25 mouse cellular contexts compared by ENCODE assay signal in the genomic region with DNA sequence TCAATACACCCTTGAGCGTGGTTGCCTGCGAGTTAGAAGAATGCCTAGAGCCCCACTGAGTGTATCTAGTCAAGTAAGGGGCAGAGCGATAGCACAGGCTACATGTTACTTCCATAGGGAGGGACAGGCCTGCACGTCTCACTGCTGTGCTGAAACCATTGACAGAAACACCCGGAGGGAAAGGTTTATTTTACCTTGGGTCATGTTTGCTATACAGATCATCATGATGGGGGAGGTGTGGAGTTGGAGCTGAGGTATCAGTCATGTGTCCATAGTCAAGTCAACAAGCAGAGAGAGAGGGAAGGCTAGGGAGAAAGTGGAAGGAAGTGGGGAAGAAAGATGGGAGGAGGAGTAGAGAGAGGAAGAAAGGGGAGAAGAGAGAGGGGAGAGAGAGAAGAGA. TPM values are rescaled to one million over a fixed set of nuclear protein-coding genes. Genes with fewer than 3 reads are reported as not detected.
"Had no signal": no experiment of that assay in that cellular context is flagged by ENCODE, and none has a peak within 500 bp of the region (broad histone marks: within the 10 kb centered on the region; RNA-seq: fewer than 3 reads in every experiment).

No protein-coding gene starts in this region.

- H3K4me2 ChIP-seq: heart, embryonic 12.5 days; hindbrain, embryonic 12.5 days; hindbrain, embryonic 14.5 days; intestine, embryonic 15.5 days; limb, embryonic 12.5 days had no signal

- ATAC-seq: hindbrain, embryonic 16.5 days; inflammation-experienced regulatory T-cells, adult 6 months; intestine, embryonic 15.5 days; intestine, postnatal 0 days had no signal

- H3K4me1 ChIP-seq: heart, embryonic 10.5 days; heart, embryonic 12.5 days; hindbrain, embryonic 10.5 days; hindbrain, embryonic 12.5 days; intestine, embryonic 15.5 days; limb, embryonic 10.5 days; limb, embryonic 12.5 days had no signal

- H3K36me3 ChIP-seq: heart, embryonic 10.5 days; heart, embryonic 12.5 days; hindbrain, embryonic 10.5 days; hindbrain, embryonic 12.5 days; intestine, embryonic 15.5 days; limb, embryonic 10.5 days; limb, embryonic 12.5 days had no signal

- H3K9me3 ChIP-seq: heart, embryonic 10.5 days; heart, embryonic 12.5 days; hindbrain, embryonic 10.5 days; hindbrain, embryonic 12.5 days; intestine, embryonic 15.5 days; limb, embryonic 10.5 days; limb, embryonic 12.5 days had no signal

- H3K9ac ChIP-seq: heart, embryonic 12.5 days; hindbrain, embryonic 12.5 days; hindbrain, embryonic 14.5 days; intestine, embryonic 15.5 days; limb, embryonic 12.5 days had no signal

- DNase-seq: gastrocnemius, adult 2 months; gastrocnemius, postnatal 10 days; gastrocnemius, postnatal 25 days; heart, adult 18-20 months; heart, postnatal 10 days; heart, postnatal 4 days; kidney, adult 18-20 months; kidney, adult 8-10 months; kidney, postnatal 10 days; kidney, postnatal 25 days; kidney, postnatal 4 days had no signal

- H3K27me3 ChIP-seq: heart, embryonic 12.5 days; hindbrain, embryonic 12.5 days; intestine, embryonic 15.5 days; limb, embryonic 12.5 days had no signal

- H3K4me3 ChIP-seq: gastrocnemius, adult 2 months; heart, embryonic 10.5 days; heart, embryonic 12.5 days; hindbrain, embryonic 10.5 days; hindbrain, embryonic 12.5 days; intestine, embryonic 15.5 days; layer of hippocampus, adult 2 months; left cerebral cortex, adult 2 months; limb, embryonic 10.5 days; limb, embryonic 12.5 days had no signal

- H3K27ac ChIP-seq: gastrocnemius, adult 2 months; heart, embryonic 10.5 days; hindbrain, embryonic 10.5 days; hindbrain, embryonic 12.5 days; hindbrain, embryonic 14.5 days; intestine, embryonic 15.5 days; layer of hippocampus, adult 2 months; left cerebral cortex, adult 2 months; limb, embryonic 10.5 days; limb, embryonic 12.5 days had no signal

RNA-seq across cellular contexts. Expression of a gene that starts 36.5 kb away (rescaled TPM):
- polyA plus RNA-seq: frontal cortex, adult 2 months; intestine, postnatal 0 days had no signal
